Mouse (Mus musculus): ENCODE measurements at regions not wholly inside any gene's neighbourhood (a gene's known extent, or its start where the extent isn't known, plus 50 kb on each side); places are given as distances from the start of the nearest gene placed in this dataset.

DNA sequence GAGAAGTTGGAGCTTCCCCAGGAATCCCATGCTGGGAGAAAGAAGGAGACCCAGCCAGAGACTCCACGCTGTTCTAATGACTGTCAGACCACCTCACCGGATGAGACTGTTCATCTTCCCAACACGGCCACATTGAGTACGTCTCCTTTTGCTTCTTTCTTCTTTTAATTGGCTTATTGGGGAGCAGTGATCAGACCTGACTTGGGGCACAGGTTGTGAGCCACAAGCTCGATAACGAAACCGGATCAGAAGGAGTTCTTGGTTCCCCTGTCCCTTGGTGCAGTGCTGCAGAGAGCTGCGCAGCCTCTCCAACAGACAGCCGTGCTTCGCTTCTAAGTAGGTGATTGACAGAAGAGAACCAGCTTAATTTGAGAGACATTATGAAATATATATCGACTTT is 188.4 kb downstream of the Rpap3 start:
- no peak for TF ChIP-seq CTCF (IDR thresholded peaks at IDR 0.05; ENCODE audit: low read depth, low read length)
- no peak for TF ChIP-seq POLR2A (IDR thresholded peaks at IDR 0.05; ENCODE audit: insufficient read depth, low read length)

Data from ES-Bruce4 (cell line).